Mouse (Mus musculus): ENCODE data around the gene Mmp11. TPM values are rescaled to one million over a fixed set of nuclear protein-coding genes. Genes with fewer than 3 reads are reported as not detected.

Mmp11 gene
- polyA plus RNA-seq, 1 experiment from 2014 or later = 2.8 TPM

- under 1% methylated on average over 32 of the region's 44 CpGs for WGBS (ENCODE audit: insufficient replicate concordance)
- Histone ChIP-seq H3K4me1 (ENCODE audit: insufficient read depth) (peaks cover 34% of the 10 kb centered on the region), H3K27ac (ENCODE audit: low read depth) (no peak overlapping the region), H3K27me3 (ENCODE audit: insufficient read depth, low read length) (peaks cover 26% of the 10 kb centered on the region), H3K9ac (replicated peaks) (peak overlapping the region; percentile 52; the same call in 1 of the 2 replicates), H3K4me3 (ENCODE audit: low read depth, low read length) (peak overlapping the region; percentile 45), H3K9me3 (ENCODE audit: low read length) (no peaks in the 10 kb centered on the region), H3K36me3 (replicated peaks; ENCODE audit: insufficient read depth, low read length) (peaks cover 6% of the 10 kb centered on the region), H3K4me2 (ENCODE audit: low read depth, low read length) (peak overlapping the region; percentile 77)
- TF ChIP-seq EP300 (IDR thresholded peaks at IDR 0.05; ENCODE audit: low read depth) (no peak), CTCF (IDR thresholded peaks at IDR 0.05; ENCODE audit: low read depth) (no peak)
- ATAC-seq = peak; percentile 4; the same call in 1 of the 2 replicates
- DNase-seq = peak; percentile 73
These were observed 4.1 kb downstream of the Mmp11 start for GRCm38 (mm10) chr10:75932081-75932678.

- H3K9ac ChIP-seq (replicated peaks) = no peak overlapping the region
- DNase-seq (no peak), ATAC-seq (no peak)
- TF ChIP-seq EP300 (IDR thresholded peaks at IDR 0.05; ENCODE audit: low read depth) (no peak), CTCF (IDR thresholded peaks at IDR 0.05; ENCODE audit: low read depth) (no peak)
- no peak overlapping the region for H3K4me3 ChIP-seq (ENCODE audit: low read depth, low read length)
- H3K36me3 ChIP-seq (replicated peaks; ENCODE audit: insufficient read depth, low read length) = no peaks in the 10 kb centered on the region
- peaks cover 26% of the 10 kb centered on the region for H3K27me3 ChIP-seq (ENCODE audit: insufficient read depth, low read length)
- no peak overlapping the region for H3K4me2 ChIP-seq (ENCODE audit: low read depth, low read length)
- H3K4me1 ChIP-seq (ENCODE audit: insufficient read depth) = peaks cover 26% of the 10 kb centered on the region
- H3K9me3 ChIP-seq (ENCODE audit: low read length) = no peaks in the 10 kb centered on the region
- H3K27ac ChIP-seq (ENCODE audit: low read depth) = no peak overlapping the region
- WGBS (ENCODE audit: insufficient replicate concordance) = 20% methylated on average over 4 of the region's 7 CpGs
These were observed 5.0 kb downstream of the Mmp11 start for GRCm38 (mm10) chr10:75931311-75931710.

- ATAC-seq (no peak), DNase-seq (no peak)
- no peak overlapping the region for H3K9ac ChIP-seq (replicated peaks)
- 41% methylated on average over 6 of the region's 6 CpGs for WGBS (ENCODE audit: insufficient replicate concordance)
- H3K4me3 ChIP-seq (ENCODE audit: low read depth, low read length) = no peak overlapping the region
- no peaks in the 10 kb centered on the region for H3K36me3 ChIP-seq (replicated peaks; ENCODE audit: insufficient read depth, low read length)
- TF ChIP-seq CTCF (IDR thresholded peaks at IDR 0.05; ENCODE audit: low read depth) = no peak
- H3K9me3 ChIP-seq (ENCODE audit: low read length) = no peaks in the 10 kb centered on the region
- H3K27ac ChIP-seq (ENCODE audit: low read depth) = no peak overlapping the region
- peaks cover 19% of the 10 kb centered on the region for H3K4me1 ChIP-seq (ENCODE audit: insufficient read depth)
- peaks cover 26% of the 10 kb centered on the region for H3K27me3 ChIP-seq (ENCODE audit: insufficient read depth, low read length)
- H3K4me2 ChIP-seq (ENCODE audit: low read depth, low read length) = no peak overlapping the region
These were observed 6.0 kb downstream of the Mmp11 start for GRCm38 (mm10) chr10:75930304-75930703.

GRCm38 (mm10) chr10:75926396-75926795 lies 9.9 kb downstream of the Mmp11 start:
- H3K4me2 ChIP-seq (ENCODE audit: low read depth, low read length) = no peak overlapping the region
- H3K9ac ChIP-seq (replicated peaks) = no peak overlapping the region
- ATAC-seq (no peak), DNase-seq (no peak)
- H3K9me3 ChIP-seq (ENCODE audit: low read length) = no peaks in the 10 kb centered on the region
- H3K27ac ChIP-seq (ENCODE audit: low read depth) = no peak overlapping the region
- no peaks in the 10 kb centered on the region for H3K36me3 ChIP-seq (replicated peaks; ENCODE audit: insufficient read depth, low read length)
- H3K4me1 ChIP-seq (ENCODE audit: insufficient read depth) = peaks cover 8% of the 10 kb centered on the region
- no peak for TF ChIP-seq CTCF (IDR thresholded peaks at IDR 0.05; ENCODE audit: low read depth)
- TF ChIP-seq EP300 (IDR thresholded peaks at IDR 0.05; ENCODE audit: low read depth) = no peak
- 60% methylated on average over 13 of the region's 13 CpGs for WGBS (ENCODE audit: insufficient replicate concordance)
- H3K27me3 ChIP-seq (ENCODE audit: insufficient read depth, low read length) = peaks cover 16% of the 10 kb centered on the region
- no peak overlapping the region for H3K4me3 ChIP-seq (ENCODE audit: low read depth, low read length)

- Histone ChIP-seq H3K36me3 (replicated peaks; ENCODE audit: insufficient read depth, low read length) (no peaks in the 10 kb centered on the region), H3K4me3 (ENCODE audit: low read depth, low read length) (no peak overlapping the region), H3K9me3 (ENCODE audit: low read length) (no peaks in the 10 kb centered on the region), H3K4me1 (ENCODE audit: insufficient read depth) (peaks cover 16% of the 10 kb centered on the region), H3K4me2 (ENCODE audit: low read depth, low read length) (no peak overlapping the region), H3K27ac (ENCODE audit: low read depth) (no peak overlapping the region), H3K27me3 (ENCODE audit: insufficient read depth, low read length) (0 out of 2 replicates have a peak, but pooled peaks cover 2% of the 10 kb centered on the region), H3K9ac (replicated peaks) (no peak overlapping the region)
- DNase-seq (no peak), ATAC-seq (no peak)
- 54% methylated on average over 2 of the region's 2 CpGs for WGBS (ENCODE audit: insufficient replicate concordance)
- TF ChIP-seq CTCF (IDR thresholded peaks at IDR 0.05; ENCODE audit: low read depth) (peak; percentile 58), EP300 (IDR thresholded peaks at IDR 0.05; ENCODE audit: low read depth) (no peak)
These were observed 12.0 kb downstream of the Mmp11 start for GRCm38 (mm10) chr10:75924324-75924723.

- TF ChIP-seq CTCF (IDR thresholded peaks at IDR 0.05; ENCODE audit: low read depth) = no peak
- no peak for TF ChIP-seq EP300 (IDR thresholded peaks at IDR 0.05; ENCODE audit: low read depth)
- ATAC-seq (peak; percentile 24), DNase-seq (peak; percentile 24)
- Histone ChIP-seq H3K9ac (replicated peaks) (peak overlapping the region; percentile 83), H3K27me3 (ENCODE audit: insufficient read depth, low read length) (no peaks in the 10 kb centered on the region), H3K27ac (ENCODE audit: low read depth) (peak overlapping the region; percentile 83), H3K36me3 (replicated peaks; ENCODE audit: insufficient read depth, low read length) (peaks cover 4% of the 10 kb centered on the region; the same call in 1 of the 2 replicates), H3K4me1 (ENCODE audit: insufficient read depth) (peaks cover 16% of the 10 kb centered on the region), H3K9me3 (ENCODE audit: low read length) (no peaks in the 10 kb centered on the region), H3K4me3 (ENCODE audit: low read depth, low read length) (peak overlapping the region; percentile 94), H3K4me2 (ENCODE audit: low read depth, low read length) (peak overlapping the region; percentile 99)
- 5% methylated on average over 22 of the region's 22 CpGs for WGBS (ENCODE audit: insufficient replicate concordance)
These were observed 14.4 kb downstream of the Mmp11 start for GRCm38 (mm10) chr10:75921726-75922560.

Data from liver, postnatal 0 days (tissue).